Mouse (Mus musculus): ENCODE measurements around the gene Ttf1.

GRCm38 (mm10) chr2:29034542-29035475, 25.3 kb upstream of the Ttf1 start:
- TF ChIP-seq POLR2A (IDR thresholded peaks at IDR 0.05; ENCODE audit: low read depth, low read length) = no peak
- no peak for TF ChIP-seq CTCF (IDR thresholded peaks at IDR 0.05; ENCODE audit: extremely low read depth, insufficient read depth, insufficient read length, insufficient replicate concordance)
